Mouse (Mus musculus) kidney, embryonic 16.5 days (tissue): ENCODE results near the gene Gm13103. TPM values are rescaled to one million over a fixed set of nuclear protein-coding genes. Genes with fewer than 3 reads are reported as not detected.
"Not testable (repeated sequence)": the region's sequence is repeated elsewhere in the genome, so short reads cannot be mapped to it uniquely, and the experiment has no call there.

ENCODE experiments used
- ATAC-seq: fragments of 200-750 bp; cut with Nextera tagmentation; 2 replicates; pipeline ENCODE4 v1.8.0; 2017; ENCODE audit warnings: moderate TSS enrichment; ENCODE audit not compliant: low FRiP score, low TSS enrichment
- H3K27ac ChIP-seq: fragments of 300-500 bp; sonication (generic); 2 replicates; pipeline ENCODE4 v1.5.1; 2014; ENCODE audit warnings: low read length
- H3K27me3 ChIP-seq: fragments of 300-500 bp; sonication (generic); 2 replicates; pipeline ENCODE4 v1.6.1; 2014; ENCODE audit warnings: low read length, control low read depth, mixed read lengths; ENCODE audit not compliant: insufficient read depth
- H3K36me3 ChIP-seq: fragments of 300-500 bp; sonication (generic); 2 replicates; pipeline ENCODE4 v1.6.1; 2014; ENCODE audit warnings: low read length, control low read depth, mixed read lengths; ENCODE audit not compliant: insufficient read depth
- H3K4me1 ChIP-seq: fragments of 300-500 bp; sonication (generic); 2 replicates; pipeline ENCODE4 v1.6.1; 2014; ENCODE audit warnings: low read length, control low read depth, mixed read lengths; ENCODE audit not compliant: insufficient read depth
- H3K4me2 ChIP-seq: fragments of 300-500 bp; sonication (generic); replicated peaks from 2 replicates; pipeline ENCODE4 v1.6.1; 2014; ENCODE audit warnings: low read depth, low read length
- H3K4me3 ChIP-seq: fragments of 300-500 bp; sonication (generic); 2 replicates; pipeline ENCODE4 v1.5.1; 2014; ENCODE audit warnings: mild to moderate bottlenecking, low read length
- H3K9ac ChIP-seq: fragments of 300-500 bp; sonication (generic); replicated peaks from 2 replicates; pipeline ENCODE4 v1.6.1; 2014; ENCODE audit warnings: low read length
- H3K9me3 ChIP-seq: fragments of 300-500 bp; sonication (generic); 2 replicates; pipeline ENCODE4 v1.6.1; 2016; ENCODE audit warnings: low read length, control low read depth
- WGBS: fragments of 180-500 bp; shearing (Covaris S2); extraction: QIAGEN DNeasy Blood & Tissue Kit; methylation state at CpG from one replicate; pipeline ENCODE4 v1.1.7; 2014; 5-methylcytosine and 5-hydroxymethylcytosine counted together
- polyA plus RNA-seq: library from polyadenylated mRNA; unstranded; fragments of >200 nt; fragmentation: Nextera tagmentation; extraction: Ambion mirVana; gene quantifications from 2 replicates; pipeline ENCODE4 v1.2.1, GENCODE M21; 2015

Gene Gm13103
- polyA plus RNA-seq: not detected in 2 replicates

GRCm38 (mm10) chr4:143846197-143846596 is at the start of gene Gm13103:
Gm13103 (plus strand) TSS chr4:143846497.
- ATAC-seq, H3K4me2 ChIP-seq, H3K27ac ChIP-seq, H3K4me1 ChIP-seq, H3K36me3 ChIP-seq, H3K9ac ChIP-seq, H3K4me3 ChIP-seq, H3K27me3 ChIP-seq, H3K9me3 ChIP-seq: not testable (repeated sequence)

GRCm38 (mm10) chr4:143815993-143816392 is 30.3 kb upstream of the Gm13103 start, which contains the start of gene Gm13084:
Gm13084 (minus strand) TSS chr4:143816093.
- ATAC-seq: no peak
- H3K4me2 ChIP-seq: no peak within 1 kb of the TSS
- H3K4me3 ChIP-seq: no peak within 1 kb of the TSS
- H3K27ac ChIP-seq: no peak within 1 kb of the TSS
- no peaks in the 10 kb centered on the region for H3K4me1 ChIP-seq
- H3K9me3 ChIP-seq: peaks cover 13% of the 10 kb centered on the region
- no peaks in the 10 kb centered on the region for H3K27me3 ChIP-seq
- no peak within 1 kb of the TSS for H3K9ac ChIP-seq
- H3K36me3 ChIP-seq: no peaks in the 10 kb centered on the region
- 80% methylated on average over 2 of the region's 2 CpGs for WGBS

- not testable (repeated sequence) for ATAC-seq, H3K4me2 ChIP-seq, H3K4me1 ChIP-seq, H3K9ac ChIP-seq, H3K27me3 ChIP-seq, H3K36me3 ChIP-seq, H3K4me3 ChIP-seq, H3K27ac ChIP-seq, H3K9me3 ChIP-seq
- WGBS: 89% methylated on average over 1 of the region's 1 CpGs
Measured at GRCm38 (mm10) chr4:143882371-143882770, 36.1 kb downstream of the Gm13103 start.

- H3K27ac ChIP-seq, H3K9ac ChIP-seq, H3K4me1 ChIP-seq, ATAC-seq, H3K4me2 ChIP-seq, H3K4me3 ChIP-seq, H3K27me3 ChIP-seq, H3K36me3 ChIP-seq: not testable (repeated sequence)
- peaks cover 16% of the 10 kb centered on the region for H3K9me3 ChIP-seq
- WGBS: 80% methylated on average over 3 of the region's 3 CpGs
Measured at GRCm38 (mm10) chr4:143894406-143894805, 48.1 kb downstream of the Gm13103 start.

GRCm38 (mm10) chr4:143900280-143900679 is 54.0 kb downstream of the Gm13103 start, which contains the start of gene Pramef6:
Pramef6 (minus strand) TSS chr4:143900380.
- not testable (repeated sequence) for H3K4me2 ChIP-seq, H3K36me3 ChIP-seq, H3K4me1 ChIP-seq, H3K9ac ChIP-seq, H3K27ac ChIP-seq, H3K9me3 ChIP-seq, H3K27me3 ChIP-seq, ATAC-seq, H3K4me3 ChIP-seq
- WGBS: 89% methylated on average over 1 of the region's 1 CpGs

Other genes with a start within 250 kb of the Gm13103 start
- gene Gm13083, start 231.5 kb upstream of the Gm13103 start, polyA plus RNA-seq: not detected in 2 replicates
- gene Gm13088, start 189.3 kb upstream of the Gm13103 start, polyA plus RNA-seq: not detected in 2 replicates
- gene Gm13089, start 143.8 kb upstream of the Gm13103 start, polyA plus RNA-seq: not detected in 2 replicates
- not detected in 2 replicates for gene Gm13078, start 127.0 kb upstream of the Gm13103 start, polyA plus RNA-seq
- not detected in 2 replicates for gene Gm13023, start 57.1 kb upstream of the Gm13103 start, polyA plus RNA-seq
- gene Gm13084, start 30.4 kb upstream of the Gm13103 start, polyA plus RNA-seq: not detected in 2 replicates
- not detected in 2 replicates for gene Pramef6, start 53.9 kb downstream of the Gm13103 start, polyA plus RNA-seq
- not detected in 2 replicates for gene Pramef25, start 104.5 kb downstream of the Gm13103 start, polyA plus RNA-seq
- not detected in 2 replicates for gene Gm13101, start 120.5 kb downstream of the Gm13103 start, polyA plus RNA-seq
- gene Pramef17, start 147.9 kb downstream of the Gm13103 start, polyA plus RNA-seq: not detected in 2 replicates
- not detected in 2 replicates for gene Pramel4, start 212.6 kb downstream of the Gm13103 start, polyA plus RNA-seq